Mouse (Mus musculus) testis, postnatal 14 days (tissue): ENCODE results near the gene Gm10718.
"Not testable (repeated sequence)": the region's sequence is repeated elsewhere in the genome, so short reads cannot be mapped to it uniquely, and the experiment has no call there.

Experiments
- DNase-seq: peaks from one replicate; pipeline ENCODE4 v3.0.0; 2021; ENCODE audit warnings: low spot score

The Gm10718 gene

DNA sequence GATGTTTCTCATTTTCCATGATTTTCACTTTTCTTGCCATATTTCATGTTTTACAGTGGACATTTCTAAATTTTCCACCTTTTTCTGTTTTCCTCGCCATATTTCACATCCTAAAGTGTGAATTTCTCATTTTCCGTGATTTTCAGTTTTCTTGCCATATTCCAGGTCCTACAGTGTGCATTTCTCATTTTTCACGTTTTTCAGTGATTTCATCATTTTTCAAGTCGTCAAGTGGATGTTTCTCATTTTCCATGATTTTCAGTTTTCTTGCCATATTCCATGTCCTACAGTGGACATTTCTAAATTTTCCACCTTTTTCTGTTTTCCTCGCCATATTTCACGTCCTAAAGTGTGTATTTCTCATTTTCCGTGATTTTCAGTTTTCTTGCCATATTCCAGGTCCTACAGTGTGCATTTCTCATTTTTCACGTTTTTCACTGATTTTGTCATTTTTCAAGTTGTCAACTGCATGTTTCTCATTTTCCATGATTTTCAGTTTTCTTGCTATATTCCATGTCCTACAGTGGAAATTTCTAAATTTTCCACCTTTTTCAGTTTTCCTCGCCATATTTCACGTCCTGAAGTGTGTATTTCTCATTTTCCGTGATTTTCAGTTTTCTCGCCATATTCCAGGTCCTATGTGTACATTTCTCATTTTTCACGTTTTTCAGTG, at the start of gene Gm10718:
Gm10718 (plus strand) TSS at position 236 of the 673 bp plus-strand sequence.
- peak; percentile 65 for DNase-seq

DNA sequence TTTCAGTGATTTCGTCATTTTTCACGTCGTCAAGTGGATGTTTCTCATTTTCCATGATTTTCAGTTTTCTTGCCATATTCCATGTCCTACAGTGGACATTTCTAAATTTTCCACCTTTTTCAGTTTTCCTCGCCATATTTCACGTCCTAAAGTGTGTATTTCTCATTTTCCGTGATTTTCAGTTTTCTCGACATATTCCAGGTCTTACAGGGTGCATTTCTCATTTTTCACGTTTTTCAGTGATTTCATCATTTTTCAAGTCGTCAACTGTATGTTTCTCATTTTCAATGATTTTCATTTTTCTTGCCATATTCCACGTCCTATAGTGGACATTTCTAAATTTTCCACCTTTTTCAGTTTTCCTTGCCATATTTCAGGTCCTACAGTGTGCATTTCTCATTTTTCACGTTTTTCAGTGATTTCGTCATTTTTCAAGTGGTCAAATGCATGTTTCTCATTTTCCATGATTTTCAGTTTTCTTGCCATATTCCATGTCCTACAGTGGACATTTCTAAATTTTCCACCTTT, 22.8 kb upstream of the Gm10718 start, which contains the start of gene Gm10722:
Gm10722 (plus strand) TSS at position 478 of the 528 bp plus-strand sequence.
- DNase-seq: peak; percentile 10

DNA sequence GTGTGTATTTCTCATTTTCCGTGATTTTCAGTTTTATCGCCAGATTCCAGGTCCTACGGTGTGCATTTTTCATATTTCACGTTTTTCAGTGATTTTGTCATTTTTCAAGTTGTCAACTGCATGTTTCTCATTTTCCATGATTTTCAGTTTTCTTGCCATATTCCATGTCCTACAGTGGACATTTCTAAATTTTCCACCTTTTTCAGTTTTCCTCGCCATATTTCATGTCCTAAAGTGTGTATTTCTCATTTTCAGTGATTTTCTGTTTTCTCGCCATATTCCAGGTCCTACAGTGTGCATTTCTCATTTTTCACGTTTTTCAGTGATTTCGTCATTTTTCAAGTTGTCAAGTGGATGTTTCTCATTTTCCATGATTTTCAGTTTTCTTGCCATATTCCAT, 22.3 kb upstream of the Gm10718 start:
- DNase-seq: peak; percentile 57

DNA sequence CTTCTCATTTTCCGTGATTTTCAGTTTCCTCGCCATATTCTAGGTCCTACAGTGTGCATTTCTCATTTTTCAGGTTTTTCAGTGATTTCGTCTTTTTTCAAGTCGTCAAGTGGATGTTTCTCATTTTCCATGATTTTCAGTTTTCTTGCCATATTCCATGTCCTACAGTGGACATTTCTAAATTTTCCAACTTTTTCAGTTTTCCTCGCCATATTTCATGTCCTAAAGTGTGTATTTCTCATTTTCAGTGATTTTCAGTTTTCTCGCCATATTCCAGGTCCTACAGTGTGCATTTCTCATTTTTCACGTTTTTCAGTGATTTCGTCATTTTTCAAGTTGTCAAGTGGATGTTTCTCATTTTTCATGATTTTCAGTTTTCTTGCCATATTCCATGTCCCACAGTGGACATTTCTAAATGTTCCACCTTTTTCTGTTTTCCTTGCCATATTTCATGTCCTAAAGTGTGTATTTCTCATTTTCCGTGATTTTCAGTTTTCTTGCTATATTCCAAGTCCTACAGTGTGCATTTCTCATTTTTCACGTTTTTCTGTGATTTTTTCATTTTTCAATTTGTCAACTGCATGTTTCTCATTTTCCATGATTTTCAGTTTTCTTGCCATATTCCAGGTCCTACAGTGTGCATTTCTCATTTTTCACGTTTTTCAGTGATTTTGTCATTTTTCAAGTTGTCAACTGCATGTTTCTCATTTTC, 21.2 kb upstream of the Gm10718 start:
- peak; percentile 100 for DNase-seq

DNA sequence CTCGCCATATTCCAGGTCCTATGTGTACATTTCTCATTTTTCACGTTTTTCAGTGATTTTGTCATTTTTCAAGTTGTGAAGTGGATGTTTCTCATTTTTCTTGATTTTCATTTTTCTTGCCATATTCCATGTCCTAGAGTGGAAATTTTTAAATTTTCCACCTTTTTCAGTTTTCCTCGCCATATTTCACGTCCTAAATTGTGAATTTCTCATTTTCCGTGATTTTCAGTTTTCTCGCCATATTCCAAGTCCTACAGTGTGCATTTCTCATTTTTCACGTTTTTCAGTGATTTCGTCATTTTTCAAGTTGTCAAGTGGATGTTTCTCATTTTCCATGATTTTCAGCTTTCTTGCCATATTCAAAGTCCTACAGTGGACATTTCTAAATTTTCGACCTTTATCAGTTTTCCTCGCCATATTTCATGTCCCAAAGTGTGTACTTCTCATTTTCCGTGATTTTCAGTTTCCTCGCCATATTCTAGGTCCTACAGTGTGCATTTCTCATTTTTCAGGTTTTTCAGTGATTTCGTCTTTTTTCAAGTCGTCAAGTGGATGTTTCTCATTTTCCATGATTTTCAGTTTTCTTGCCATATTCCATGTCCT, 20.5 kb upstream of the Gm10718 start, which contains the start of gene Gm11168:
Gm11168 (plus strand) TSS at position 553 of the 603 bp plus-strand sequence.
- DNase-seq: not testable (repeated sequence)

DNA sequence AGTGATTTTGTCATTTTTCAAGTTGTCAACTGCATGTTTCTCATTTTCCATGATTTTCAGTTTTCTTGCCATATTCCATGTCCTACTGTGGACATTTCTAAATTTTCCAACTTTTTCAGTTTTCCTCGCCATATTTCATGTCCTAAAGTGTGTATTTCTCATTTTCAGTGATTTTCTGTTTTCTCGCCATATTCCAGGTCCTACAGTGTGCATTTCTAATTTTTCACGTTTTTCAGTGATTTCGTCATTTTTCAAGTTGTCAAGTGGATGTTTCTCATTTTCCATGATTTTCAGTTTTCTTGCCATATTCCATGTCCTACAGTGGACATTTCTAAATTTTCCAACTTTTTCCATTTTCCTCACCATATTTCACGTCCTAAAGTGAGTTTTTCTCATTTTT, 17.2 kb upstream of the Gm10718 start:
- not testable (repeated sequence) for DNase-seq

DNA sequence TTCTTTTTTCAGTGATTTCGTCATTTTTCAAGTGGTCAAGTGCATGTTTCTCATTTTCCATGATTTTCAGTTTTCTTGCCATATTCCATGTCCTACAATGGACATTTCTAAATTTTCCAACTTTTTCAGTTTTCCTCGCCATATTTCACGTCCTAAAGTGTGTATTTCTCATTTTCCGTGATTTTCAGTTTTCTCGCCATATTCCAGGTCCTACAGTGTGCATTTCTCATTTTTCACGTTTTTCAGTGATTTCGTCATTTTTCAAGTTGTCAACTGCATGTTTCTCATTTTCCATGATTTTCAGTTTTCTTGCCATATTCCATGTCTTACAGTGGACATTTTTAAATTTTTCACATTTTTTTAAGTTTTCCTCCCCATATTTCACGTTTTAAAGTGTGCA, 16.7 kb upstream of the Gm10718 start:
- peak; percentile 92 for DNase-seq

DNA sequence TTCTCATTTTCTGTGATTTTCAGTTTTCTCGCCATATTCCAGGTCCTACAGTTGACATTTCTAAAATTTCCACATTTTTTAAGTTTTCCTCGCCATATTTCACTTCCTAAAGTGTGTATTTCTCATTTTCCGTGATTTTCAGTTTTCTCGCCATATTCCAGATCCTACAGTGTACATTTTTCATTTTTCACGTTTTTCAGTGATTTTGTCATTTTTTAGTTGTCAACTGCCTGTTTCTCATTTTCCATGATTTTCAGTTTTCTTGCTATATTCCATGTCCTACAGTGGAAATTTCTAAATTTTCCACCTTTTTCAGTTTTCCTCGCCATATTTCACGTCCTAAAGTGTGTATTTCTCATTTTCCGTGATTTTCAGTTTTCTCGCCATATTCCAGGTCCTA, 16.1 kb upstream of the Gm10718 start:
- not testable (repeated sequence) for DNase-seq

DNA sequence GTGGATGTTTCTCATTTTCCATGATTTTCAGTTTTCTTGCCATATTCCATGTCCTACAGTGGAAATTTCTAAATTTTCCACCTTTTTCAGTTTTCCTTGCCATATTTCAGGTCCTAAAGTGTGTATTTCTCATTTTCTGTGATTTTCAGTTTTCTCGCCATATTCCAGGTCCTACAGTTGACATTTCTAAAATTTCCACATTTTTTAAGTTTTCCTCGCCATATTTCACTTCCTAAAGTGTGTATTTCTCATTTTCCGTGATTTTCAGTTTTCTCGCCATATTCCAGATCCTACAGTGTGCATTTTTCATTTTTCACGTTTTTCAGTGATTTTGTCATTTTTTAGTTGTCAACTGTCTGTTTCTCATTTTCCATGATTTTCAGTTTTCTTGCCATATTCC, 14.0 kb upstream of the Gm10718 start:
- not testable (repeated sequence) for DNase-seq

DNA sequence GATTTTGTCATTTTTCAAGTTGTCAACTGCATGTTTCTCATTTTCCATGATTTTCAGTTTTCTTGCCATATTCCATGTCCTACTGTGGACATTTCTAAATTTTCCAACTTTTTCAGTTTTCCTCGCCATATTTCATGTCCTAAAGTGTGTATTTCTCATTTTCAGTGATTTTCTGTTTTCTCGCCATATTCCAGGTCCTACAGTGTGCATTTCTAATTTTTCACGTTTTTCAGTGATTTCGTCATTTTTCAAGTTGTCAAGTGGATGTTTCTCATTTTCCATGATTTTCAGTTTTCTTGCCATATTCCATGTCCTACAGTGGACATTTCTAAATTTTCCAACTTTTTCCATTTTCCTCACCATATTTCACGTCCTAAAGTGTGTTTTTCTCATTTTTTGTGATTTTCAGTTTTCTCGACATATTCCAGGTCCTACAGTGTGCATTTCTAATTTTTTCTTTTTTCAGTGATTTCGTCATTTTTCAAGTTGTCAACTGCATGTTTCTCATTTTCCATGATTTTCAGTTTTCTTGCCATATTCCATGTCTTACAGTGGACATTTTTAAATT, 11.2 kb upstream of the Gm10718 start:
- DNase-seq: not testable (repeated sequence)

DNA sequence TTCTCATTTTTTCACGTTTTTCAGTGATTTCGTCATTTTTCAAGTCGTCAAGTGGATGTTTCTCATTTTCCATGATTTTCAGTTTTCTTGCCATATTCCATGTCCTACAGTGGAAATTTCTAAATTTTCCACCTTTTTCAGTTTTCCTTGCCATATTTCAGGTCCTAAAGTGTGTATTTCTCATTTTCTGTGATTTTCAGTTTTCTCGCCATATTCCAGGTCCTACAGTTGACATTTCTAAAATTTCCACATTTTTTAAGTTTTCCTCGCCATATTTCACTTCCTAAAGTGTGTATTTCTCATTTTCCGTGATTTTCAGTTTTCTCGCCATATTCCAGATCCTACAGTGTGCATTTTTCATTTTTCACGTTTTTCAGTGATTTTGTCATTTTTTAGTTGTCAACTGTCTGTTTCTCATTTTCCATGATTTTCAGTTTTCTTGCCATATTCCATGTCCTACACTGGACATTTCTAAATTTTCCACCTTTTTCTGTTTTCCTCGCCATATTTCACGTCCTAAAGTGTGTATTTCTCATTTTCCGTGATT, 10.5 kb upstream of the Gm10718 start, which contains the start of gene Gm10721:
Gm10721 (plus strand) TSS at position 408 of the 547 bp plus-strand sequence.
- not testable (repeated sequence) for DNase-seq

DNA sequence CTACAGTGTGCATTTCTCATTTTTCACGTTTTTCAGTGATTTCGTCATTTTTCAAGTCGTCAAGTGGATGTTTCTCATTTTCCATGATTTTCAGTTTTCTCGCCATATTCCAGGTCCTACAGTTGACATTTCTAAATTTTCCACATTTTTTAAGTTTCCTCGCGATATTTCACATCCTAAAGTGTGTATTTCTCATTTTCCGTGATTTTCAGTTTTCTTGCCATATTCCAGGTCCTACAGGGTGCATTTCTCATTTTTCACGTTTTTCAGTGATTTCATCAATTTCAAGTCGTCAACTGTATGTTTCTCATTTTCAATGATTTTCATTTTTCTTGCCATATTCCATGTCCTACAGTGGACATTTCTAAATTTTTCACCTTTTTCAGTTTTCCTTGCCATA, 8.0 kb upstream of the Gm10718 start, which contains the start of gene Gm10720:
Gm10720 (plus strand) TSS at position 301 of the 400 bp plus-strand sequence.
- not testable (repeated sequence) for DNase-seq

DNA sequence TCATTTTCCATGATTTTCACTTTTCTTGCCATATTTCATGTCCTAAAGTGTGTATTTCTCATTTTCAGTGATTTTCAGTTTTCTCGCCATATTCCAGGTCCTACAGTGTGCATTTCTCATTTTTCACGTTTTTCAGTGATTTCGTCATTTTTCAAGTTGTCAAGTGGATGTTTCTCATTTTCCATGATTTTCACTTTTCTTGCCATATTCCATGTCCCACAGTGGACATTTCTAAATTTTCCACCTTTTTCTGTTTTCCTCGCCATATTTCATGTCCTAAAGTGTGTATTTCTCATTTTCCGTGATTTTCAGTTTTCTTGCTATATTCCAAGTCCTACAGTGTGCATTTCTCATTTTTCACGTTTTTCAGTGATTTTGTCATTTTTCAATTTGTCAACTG, 7.5 kb upstream of the Gm10718 start:
- DNase-seq: peak; percentile 13

DNA sequence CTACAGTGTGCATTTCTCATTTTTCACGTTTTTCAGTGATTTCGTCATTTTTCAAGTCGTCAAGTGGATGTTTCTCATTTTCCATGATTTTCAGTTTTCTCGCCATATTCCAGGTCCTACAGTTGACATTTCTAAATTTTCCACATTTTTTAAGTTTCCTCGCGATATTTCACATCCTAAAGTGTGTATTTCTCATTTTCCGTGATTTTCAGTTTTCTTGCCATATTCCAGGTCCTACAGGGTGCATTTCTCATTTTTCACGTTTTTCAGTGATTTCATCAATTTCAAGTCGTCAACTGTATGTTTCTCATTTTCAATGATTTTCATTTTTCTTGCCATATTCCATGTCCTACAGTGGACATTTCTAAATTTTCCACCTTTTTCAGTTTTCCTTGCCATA, 6.2 kb upstream of the Gm10718 start, which contains the start of gene Gm10719:
Gm10719 (plus strand) TSS at position 301 of the 400 bp plus-strand sequence.
- not testable (repeated sequence) for DNase-seq

DNA sequence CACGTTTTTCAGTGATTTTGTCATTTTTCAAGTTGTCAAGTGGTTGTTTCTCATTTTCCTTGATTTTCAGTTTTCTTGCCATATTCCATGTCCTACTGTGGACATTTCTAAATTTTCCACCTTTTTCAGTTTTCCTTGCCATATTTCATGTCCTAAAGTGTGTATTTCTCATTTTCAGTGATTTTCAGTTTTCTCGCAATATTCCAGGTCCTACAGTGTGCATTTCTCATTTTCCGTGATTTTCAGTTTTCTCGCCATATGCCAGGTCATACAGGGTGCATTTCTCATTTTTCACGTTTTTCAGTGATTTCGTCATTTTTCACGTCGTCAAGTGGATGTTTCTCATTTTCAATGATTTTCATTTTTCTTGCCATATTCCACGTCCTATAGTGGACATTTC, 4.4 kb upstream of the Gm10718 start:
- peak; percentile 39 for DNase-seq

DNA sequence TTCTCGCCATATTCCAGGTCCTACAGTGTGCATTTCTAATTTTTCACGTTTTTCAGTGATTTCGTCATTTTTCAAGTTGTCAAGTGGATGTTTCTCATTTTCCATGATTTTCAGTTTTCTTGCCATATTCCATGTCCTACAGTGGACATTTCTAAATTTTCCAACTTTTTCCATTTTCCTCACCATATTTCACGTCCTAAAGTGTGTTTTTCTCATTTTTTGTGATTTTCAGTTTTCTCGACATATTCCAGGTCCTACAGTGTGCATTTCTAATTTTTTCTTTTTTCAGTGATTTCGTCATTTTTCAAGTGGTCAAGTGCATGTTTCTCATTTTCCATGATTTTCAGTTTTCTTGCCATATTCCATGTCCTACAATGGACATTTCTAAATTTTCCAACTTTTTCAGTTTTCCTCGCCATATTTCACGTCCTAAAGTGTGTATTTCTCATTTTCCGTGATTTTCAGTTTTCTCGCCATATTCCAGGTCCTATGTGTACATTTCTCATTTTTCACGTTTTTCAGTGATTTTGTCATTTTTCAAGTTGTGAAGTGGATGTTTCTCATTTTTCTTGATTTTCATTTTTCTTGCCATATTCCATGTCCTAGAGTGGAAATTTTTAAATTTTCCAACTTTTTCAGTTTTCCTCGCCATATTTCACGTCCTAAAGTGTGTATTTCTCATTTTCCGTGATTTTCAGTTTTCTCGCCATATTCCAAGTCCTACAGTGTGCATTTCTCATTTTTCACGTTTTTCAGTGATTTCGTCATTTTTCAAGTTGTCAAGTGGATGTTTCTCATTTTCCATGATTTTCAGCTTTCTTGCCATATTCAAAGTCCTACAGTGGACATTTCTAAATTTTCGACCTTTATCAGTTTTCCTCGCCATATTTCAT, 3.3 kb upstream of the Gm10718 start:
- DNase-seq: peak; percentile 89

DNA sequence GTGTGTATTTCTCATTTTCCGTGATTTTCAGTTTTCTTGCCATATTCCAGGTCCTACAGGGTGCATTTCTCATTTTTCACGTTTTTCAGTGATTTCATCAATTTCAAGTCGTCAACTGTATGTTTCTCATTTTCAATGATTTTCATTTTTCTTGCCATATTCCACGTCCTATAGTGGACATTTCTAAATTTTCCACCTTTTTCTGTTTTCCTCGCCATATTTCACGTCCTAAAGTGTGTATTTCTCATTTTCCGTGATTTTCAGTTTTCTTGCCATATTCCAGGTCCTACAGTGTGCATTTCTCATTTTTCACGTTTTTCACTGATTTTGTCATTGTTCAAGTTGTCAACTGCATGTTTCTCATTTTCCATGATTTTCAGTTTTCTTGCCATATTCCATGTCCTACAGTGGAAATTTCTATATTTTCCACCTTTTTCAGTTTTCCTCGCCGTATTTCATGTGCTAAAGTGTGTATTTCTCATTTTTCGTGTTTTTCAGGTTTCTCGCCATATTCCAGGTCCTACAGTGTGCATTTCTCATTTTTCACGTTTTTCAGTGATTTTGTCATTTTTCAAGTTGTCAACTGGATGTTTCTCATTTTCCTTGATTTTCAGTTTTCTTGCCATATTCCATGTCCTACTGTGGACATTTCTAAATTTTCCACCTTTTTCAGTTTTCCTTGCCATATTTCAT, 885 bp upstream of the Gm10718 start:
- peak; percentile 88 for DNase-seq

DNA sequence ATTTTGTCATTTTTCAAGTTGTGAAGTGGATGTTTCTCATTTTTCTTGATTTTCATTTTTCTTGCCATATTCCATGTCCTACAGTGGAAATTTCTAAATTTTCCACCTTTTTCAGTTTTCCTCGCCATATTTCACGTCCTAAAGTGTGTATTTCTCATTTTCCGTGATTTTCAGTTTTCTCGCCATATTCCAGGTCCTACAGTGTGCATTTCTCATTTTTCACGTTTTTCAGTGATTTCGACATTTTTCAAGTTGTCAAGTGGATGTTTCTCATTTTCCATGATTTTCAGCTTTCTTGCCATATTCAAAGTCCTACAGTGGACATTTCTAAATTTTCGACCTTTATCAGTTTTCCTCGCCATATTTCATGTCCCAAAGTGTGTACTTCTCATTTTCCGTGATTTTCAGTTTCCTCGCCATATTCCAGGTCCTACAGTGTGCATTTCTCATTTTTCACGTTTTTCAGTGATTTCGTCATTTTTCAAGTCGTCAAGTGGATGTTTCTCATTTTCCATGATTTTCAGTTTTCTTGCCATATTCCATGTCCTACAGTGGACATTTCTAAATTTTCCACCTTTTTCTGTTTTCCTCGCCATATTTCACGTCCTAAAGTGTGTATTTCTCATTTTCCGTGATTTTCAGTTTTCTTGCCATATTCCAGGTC, 770 bp downstream of the Gm10718 start:
- DNase-seq: peak; percentile 88

DNA sequence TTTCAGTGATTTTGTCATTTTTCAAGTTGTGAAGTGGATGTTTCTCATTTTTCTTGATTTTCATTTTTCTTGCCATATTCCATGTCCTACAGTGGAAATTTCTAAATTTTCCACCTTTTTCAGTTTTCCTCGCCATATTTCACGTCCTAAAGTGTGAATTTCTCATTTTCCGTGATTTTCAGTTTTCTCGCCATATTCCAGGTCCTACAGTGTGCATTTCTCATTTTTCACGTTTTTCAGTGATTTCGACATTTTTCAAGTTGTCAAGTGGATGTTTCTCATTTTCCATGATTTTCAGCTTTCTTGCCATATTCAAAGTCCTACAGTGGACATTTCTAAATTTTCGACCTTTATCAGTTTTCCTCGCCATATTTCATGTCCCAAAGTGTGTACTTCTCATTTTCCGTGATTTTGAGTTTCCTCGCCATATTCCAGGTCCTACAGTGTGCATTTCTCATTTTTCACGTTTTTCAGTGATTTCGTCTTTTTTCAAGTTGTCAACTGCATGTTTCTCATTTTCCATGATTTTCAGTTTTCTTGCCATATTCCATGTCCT, 1.6 kb downstream of the Gm10718 start, which contains the start of gene Gm10717:
Gm10717 (plus strand) TSS at position 506 of the 556 bp plus-strand sequence.
- DNase-seq: peak; percentile 82
